ENCODE assay signal across 11 mouse cellular contexts in the genomic region with DNA sequence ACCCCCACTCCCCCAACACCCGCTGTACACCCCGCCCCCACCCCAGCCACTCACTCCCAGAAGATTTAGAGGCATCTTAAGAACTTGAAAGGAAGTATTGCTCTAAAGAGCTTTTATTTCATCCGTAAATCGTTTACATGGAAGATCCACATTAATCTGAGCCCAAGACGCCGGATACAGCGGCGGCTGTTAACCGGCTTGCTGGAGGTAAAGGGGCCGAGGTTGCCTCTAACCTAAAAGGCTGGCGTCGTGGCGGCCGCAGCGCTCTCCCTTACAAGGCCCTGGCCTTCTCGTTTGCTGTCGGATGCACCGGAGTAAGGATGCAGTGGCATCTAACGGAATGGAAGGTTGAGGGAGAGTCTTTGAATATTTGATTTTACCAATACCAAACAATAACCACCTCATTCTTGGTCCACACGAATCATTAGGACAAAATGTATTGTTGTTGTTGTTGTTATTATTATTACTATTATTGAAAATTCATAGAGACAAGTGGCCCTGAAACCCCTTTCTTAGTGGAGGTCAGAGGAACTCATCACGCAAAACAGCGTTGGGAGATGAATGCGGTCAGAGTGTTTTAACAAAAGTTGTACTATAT. TPM values are rescaled to one million over a fixed set of nuclear protein-coding genes. Genes with fewer than 3 reads are reported as not detected.
A peak's percentile ranks its signal among the peaks of the same experiment; 100 is the strongest.
DNase-seq lines count a peak whose midpoint lies in the region; ATAC-seq and TF ChIP-seq lines count a peak whose summit lies in the region.
"Had no signal": no experiment of that assay in that cellular context is flagged by ENCODE, and none has a peak within 500 bp of the region (broad histone marks: within the 10 kb centered on the region; RNA-seq: fewer than 3 reads in every experiment).

No protein-coding gene starts in this region.

- DNase-seq in heart, postnatal 4 days: no peak
- DNase-seq in lung, adult 2 months: no peak
- DNase-seq in right cerebral cortex, adult 2 months (ENCODE audit: low spot score in 2 of 2): no peak

- TF ChIP-seq CTCF in lung, adult 2 months (IDR thresholded peaks at IDR 0.05; ENCODE audit: insufficient read depth, low read length): no peak

- no peak overlapping the region for H3K27ac ChIP-seq in heart, embryonic 12.5 days (ENCODE audit: poor library complexity, severe bottlenecking)
- no peak overlapping the region for H3K27ac ChIP-seq in lung, embryonic 16.5 days (ENCODE audit: low read length)
- H3K27ac ChIP-seq in hindbrain, embryonic 12.5 days: no peak overlapping the region
- H3K27ac ChIP-seq in neural tube, embryonic 12.5 days: no peak overlapping the region
- H3K27ac ChIP-seq: macrophage had no signal

- H3K36me3 ChIP-seq in heart, embryonic 12.5 days: no peaks in the 10 kb centered on the region
- no peaks in the 10 kb centered on the region for H3K36me3 ChIP-seq in lung, embryonic 16.5 days (ENCODE audit: control insufficient read depth, insufficient read depth, low read length)
- no peaks in the 10 kb centered on the region for H3K36me3 ChIP-seq in hindbrain, embryonic 12.5 days
- H3K36me3 ChIP-seq in neural tube, embryonic 12.5 days: no peaks in the 10 kb centered on the region

- whole genome bisulfite sequencing in heart, embryonic 12.5 days: 2% methylated on average over 23 of the region's 23 CpGs
- WGBS in lung, embryonic 16.5 days: 2% methylated on average over 21 of the region's 23 CpGs
- WGBS in lung, adult 2 months: 5% methylated on average over 23 of the region's 23 CpGs
- under 1% methylated on average over 21 of the region's 23 CpGs for WGBS in hindbrain, embryonic 12.5 days
- WGBS in neural tube, embryonic 12.5 days: under 1% methylated on average over 23 of the region's 23 CpGs

- H3K4me2 ChIP-seq in heart, embryonic 12.5 days: peak overlapping the region; percentile 75
- peak overlapping the region; percentile 57; the same call in 1 of the 2 replicates for H3K4me2 ChIP-seq in lung, embryonic 16.5 days (ENCODE audit: low read depth, low read length)
- peak overlapping the region; percentile 51 for H3K4me2 ChIP-seq in hindbrain, embryonic 12.5 days (replicated peaks)
- peak overlapping the region; percentile 57 for H3K4me2 ChIP-seq in neural tube, embryonic 12.5 days (replicated peaks)

- peaks cover 59% of the 10 kb centered on the region for H3K27me3 ChIP-seq in heart, embryonic 12.5 days (replicated peaks)
- H3K27me3 ChIP-seq in lung, embryonic 16.5 days (ENCODE audit: control insufficient read depth, insufficient read depth, low read depth, low read length): peaks cover 65% of the 10 kb centered on the region
- peaks cover 69% of the 10 kb centered on the region for H3K27me3 ChIP-seq in hindbrain, embryonic 12.5 days
- H3K27me3 ChIP-seq in neural tube, embryonic 12.5 days (replicated peaks): peaks cover 67% of the 10 kb centered on the region

- ATAC-seq in heart, embryonic 12.5 days (ENCODE audit: insufficient number of reproducible peaks, low FRiP score): no peak; the same call in 1 of the 2 replicates
- ATAC-seq in lung, embryonic 16.5 days (ENCODE audit: low read depth): no peak
- no peak for ATAC-seq in hindbrain, embryonic 12.5 days (ENCODE audit: low FRiP score)
- ATAC-seq in neural tube, embryonic 12.5 days (ENCODE audit: low FRiP score, low read depth): no peak
- no peak for ATAC-seq in megakaryocyte progenitor cell, adult 5-6 weeks (replicated peaks; ENCODE audit: poor library complexity)

- H3K4me1 ChIP-seq in heart, embryonic 12.5 days (replicated peaks): peaks cover 7% of the 10 kb centered on the region; the same call in 1 of the 2 replicates
- peaks cover 6% of the 10 kb centered on the region; the same call in 1 of the 2 replicates for H3K4me1 ChIP-seq in lung, embryonic 16.5 days (replicated peaks; ENCODE audit: control insufficient read depth, insufficient read depth, low read length)
- H3K4me1 ChIP-seq in lung, adult 2 months (ENCODE audit: control insufficient read depth, insufficient read depth, low read length): peaks cover 6% of the 10 kb centered on the region; the same call in 1 of the 2 replicates
- peaks cover 16% of the 10 kb centered on the region for H3K4me1 ChIP-seq in hindbrain, embryonic 12.5 days
- peaks cover 13% of the 10 kb centered on the region for H3K4me1 ChIP-seq in neural tube, embryonic 12.5 days

- TF ChIP-seq POLR2A in lung, adult 2 months (IDR thresholded peaks at IDR 0.05; ENCODE audit: borderline replicate concordance, extremely low read depth, low read depth, low read length): no peak

- H3K4me3 ChIP-seq in heart, embryonic 12.5 days: peak overlapping the region; percentile 49
- peak overlapping the region; percentile 2; the same call in 1 of the 2 replicates for H3K4me3 ChIP-seq in lung, embryonic 16.5 days (ENCODE audit: low read length)
- H3K4me3 ChIP-seq in lung, adult 2 months (replicated peaks; ENCODE audit: extremely low read depth, low read depth, low read length): no peak overlapping the region
- H3K4me3 ChIP-seq in hindbrain, embryonic 12.5 days: peak overlapping the region; percentile 30
- H3K4me3 ChIP-seq in neural tube, embryonic 12.5 days: peak overlapping the region; percentile 33; the same call in 1 of the 2 replicates

- no peak overlapping the region for H3K9ac ChIP-seq in heart, embryonic 12.5 days
- H3K9ac ChIP-seq in lung, embryonic 16.5 days (ENCODE audit: low read length): no peak overlapping the region
- H3K9ac ChIP-seq in hindbrain, embryonic 12.5 days: no peak overlapping the region
- no peak overlapping the region for H3K9ac ChIP-seq in neural tube, embryonic 12.5 days

- H3K9me3 ChIP-seq in heart, embryonic 12.5 days (replicated peaks): no peaks in the 10 kb centered on the region
- H3K9me3 ChIP-seq in lung, embryonic 16.5 days (ENCODE audit: control insufficient read depth, low read length): no peaks in the 10 kb centered on the region; the same call in 1 of the 2 replicates
- H3K9me3 ChIP-seq in hindbrain, embryonic 12.5 days (replicated peaks): no peaks in the 10 kb centered on the region
- H3K9me3 ChIP-seq in neural tube, embryonic 12.5 days: no peaks in the 10 kb centered on the region

RNA-seq across cellular contexts. Expression of a gene that starts 0.8 kb away (rescaled TPM):
- polyA plus RNA-seq in heart, embryonic 12.5 days (2016; fragmentation: Nextera tagmentation; extraction: Ambion mirVana): 0.46 and 1.1 TPM in 2 replicates
- not detected for total RNA-seq in heart, postnatal 4 days (2021)
- 0.26 and 0.44 TPM in 2 replicates for polyA plus RNA-seq in lung, embryonic 16.5 days (2015; fragmentation: Nextera tagmentation; extraction: Ambion mirVana)
- 0.11 TPM in 1 of 2 replicates, not detected in the other for polyA plus RNA-seq in lung, adult 2 months (2012; rRNA removed)
- polyA plus RNA-seq in hindbrain, embryonic 12.5 days (2016; fragmentation: Nextera tagmentation; extraction: Ambion mirVana): 1.5 and 3.3 TPM in 2 replicates
- polyA plus RNA-seq in neural tube, embryonic 12.5 days (2016; fragmentation: Nextera tagmentation; extraction: Ambion mirVana): 1.1 and 1.4 TPM in 2 replicates
- total RNA-seq in megakaryocyte progenitor cell, adult 5-6 weeks (2015): not detected in 2 replicates
- total RNA-seq in megakaryocyte progenitor cell, adult 5-6 weeks (2017): not detected in 2 replicates
- total RNA-seq: adrenal gland, postnatal 36 days had no signal
- polyA plus RNA-seq: macrophage; small intestine, adult 2 months had no signal
